Comparison of ENCODE assay signal across 8 mouse cellular contexts in the genomic region with DNA sequence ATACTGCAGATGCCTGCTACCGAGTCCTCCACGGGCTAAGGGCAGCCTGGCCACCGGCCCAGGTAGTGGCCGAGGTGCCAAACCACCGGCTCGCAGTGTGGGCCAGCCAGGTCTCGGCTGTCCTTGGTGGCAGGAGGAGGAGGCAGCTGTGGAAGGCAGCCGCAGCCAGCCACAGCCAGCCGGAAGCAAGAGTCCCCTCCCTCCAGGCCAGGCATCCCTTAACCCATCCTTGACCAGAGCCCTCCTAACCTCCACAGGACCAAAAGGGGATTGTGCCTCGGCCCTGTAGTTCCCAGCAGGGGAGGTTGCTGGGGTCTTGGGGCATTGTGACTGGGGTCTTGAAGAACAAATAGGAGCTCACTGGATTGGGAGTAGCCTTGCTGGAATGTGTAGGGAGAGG. TPM values are rescaled to one million over a fixed set of nuclear protein-coding genes. Genes with fewer than 3 reads are reported as not detected.
A peak's percentile ranks its signal among the peaks of the same experiment; 100 is the strongest.
DNase-seq lines count a peak whose midpoint lies in the region; ATAC-seq lines count a peak whose summit lies in the region.

No protein-coding gene starts in this region.

- peak overlapping the region; percentile 50 for H3K27ac ChIP-seq in intestine, embryonic 16.5 days (ENCODE audit: low read length)

- peak overlapping the region; percentile 55 for H3K4me2 ChIP-seq in intestine, embryonic 16.5 days (ENCODE audit: low read depth, low read length)

- peak; percentile 6; the same call in 1 of the 2 replicates for ATAC-seq in intestine, embryonic 16.5 days

- peaks cover 57% of the 10 kb centered on the region for H3K4me1 ChIP-seq in intestine, embryonic 16.5 days (ENCODE audit: control insufficient read depth, insufficient read depth, low read length)

- H3K4me3 ChIP-seq in intestine, embryonic 16.5 days (ENCODE audit: low read length), result peak overlapping the region; percentile 42

- H3K36me3 ChIP-seq in intestine, embryonic 16.5 days (ENCODE audit: control insufficient read depth, insufficient read depth, low read length), result peaks cover 21% of the 10 kb centered on the region

- peak; percentile 75 for DNase-seq in ES-CJ7 (ENCODE audit: low read depth, low spot score)
- peak; percentile 80 for DNase-seq in adrenal gland, postnatal 14 days
- peak; percentile 97 for DNase-seq in heart, adult 11 months
- peak; percentile 71 to 77 for DNase-seq in lung, adult 18-20 months
- DNase-seq in retina, postnatal 1 day, result peak; percentile 35
- no peak for DNase-seq in layer of hippocampus, adult 9-10 months (ENCODE audit: low spot score)
- DNase-seq in left cerebral cortex, adult 8-10 months (ENCODE audit: low spot score in 2 of 2), result no peak

- H3K27me3 ChIP-seq in intestine, embryonic 16.5 days (replicated peaks; ENCODE audit: control insufficient read depth, insufficient read depth, low read length), result no peaks in the 10 kb centered on the region

- no peaks in the 10 kb centered on the region for H3K9me3 ChIP-seq in intestine, embryonic 16.5 days (ENCODE audit: control insufficient read depth, low read length)

- H3K9ac ChIP-seq in intestine, embryonic 16.5 days (ENCODE audit: low read depth, low read length), result peak overlapping the region; percentile 63

- WGBS in intestine, embryonic 16.5 days, result 8% methylated on average over 10 of the region's 10 CpGs

RNA-seq across cellular contexts. Expression of a gene that starts 4.9 kb away (rescaled TPM):
- 646 and 698 TPM in 2 replicates for total RNA-seq in adrenal gland, postnatal 14 days (2021)
- 473 and 518 TPM in 2 replicates for polyA plus RNA-seq in intestine, embryonic 16.5 days (2015; fragmentation: Nextera tagmentation; extraction: Ambion mirVana)
- 100 to 1,000 TPM; 719 to 760 (median 743) TPM for total RNA-seq in left cerebral cortex, adult 8-10 months (2022)

RNA-seq across cellular contexts. Expression of a gene that starts 10.1 kb away (rescaled TPM):
- 17.8 and 18.1 TPM in 2 replicates for total RNA-seq in adrenal gland, postnatal 14 days (2021)
- 12.6 and 13.6 TPM in 2 replicates for polyA plus RNA-seq in intestine, embryonic 16.5 days (2015; fragmentation: Nextera tagmentation; extraction: Ambion mirVana)
- 10 to 100 TPM; 36.2 to 42.3 (median 39.2) TPM for total RNA-seq in left cerebral cortex, adult 8-10 months (2022)

RNA-seq across cellular contexts. Expression of a gene that starts 19.2 kb away (rescaled TPM):
- total RNA-seq in adrenal gland, postnatal 14 days (2021), result 65.0 and 67.2 TPM in 2 replicates
- polyA plus RNA-seq in intestine, embryonic 16.5 days (2015; fragmentation: Nextera tagmentation; extraction: Ambion mirVana), result 296 and 339 TPM in 2 replicates
- 100 to 1,000 TPM in 3 of 4 experiments, 10 to 100 TPM in 1; 99.3 to 110 (median 101) TPM for total RNA-seq in left cerebral cortex, adult 8-10 months (2022)

RNA-seq across cellular contexts. Expression of a gene that starts 36.7 kb away (rescaled TPM):
- 10.1 and 15.3 TPM in 2 replicates for total RNA-seq in adrenal gland, postnatal 14 days (2021)
- polyA plus RNA-seq in intestine, embryonic 16.5 days (2015; fragmentation: Nextera tagmentation; extraction: Ambion mirVana), result 21.0 and 22.7 TPM in 2 replicates
- 10 to 100 TPM; 10.3 to 17.2 (median 14.0) TPM for total RNA-seq in left cerebral cortex, adult 8-10 months (2022)

RNA-seq across cellular contexts. Expression of a gene that starts 40.2 kb away (rescaled TPM):
- 0.85 and 1.9 TPM in 2 replicates for total RNA-seq in adrenal gland, postnatal 14 days (2021)
- 1.1 and 1.5 TPM in 2 replicates for polyA plus RNA-seq in intestine, embryonic 16.5 days (2015; fragmentation: Nextera tagmentation; extraction: Ambion mirVana)
- 1 to 10 TPM; 3.4 to 6.1 (median 5.3) TPM for total RNA-seq in left cerebral cortex, adult 8-10 months (2022)

Comparison
In these comparisons a context has a peak if more than half of its experiments do, and no peak if none do; other contexts are left out.
1. DNase-seq: peak in ES-CJ7 (single experiment), adrenal gland, postnatal 14 days (single experiment), heart, adult 11 months (single experiment), lung, adult 18-20 months (2 of 2) and retina, postnatal 1 day (single experiment); none in layer of hippocampus, adult 9-10 months (single experiment) and left cerebral cortex, adult 8-10 months (0 of 2).